Mouse (Mus musculus): ENCODE measurements around the gene Cdk2.
"Not testable (repeated sequence)": the region's sequence is repeated elsewhere in the genome, so short reads cannot be mapped to it uniquely, and the experiment has no call there.

The Cdk2 gene

GRCm38 (mm10) chr10:128704491-128705316, at the start of gene Cdk2:
TSS of gene Cdk2 (minus strand) at chr10:128705031.
- peak; percentile 75 for ATAC-seq (ENCODE audit: insufficient number of reproducible peaks, low FRiP score, low TSS enrichment)

GRCm38 (mm10) chr10:128748252-128748864, 43.5 kb upstream of the Cdk2 start:
- ATAC-seq (ENCODE audit: insufficient number of reproducible peaks, low FRiP score, low TSS enrichment) = peak; percentile 89

- ATAC-seq (ENCODE audit: insufficient number of reproducible peaks, low FRiP score, low TSS enrichment) = peak; percentile 38
These were observed 42.9 kb upstream of the Cdk2 start, which contains the start of gene Pym1 for GRCm38 (mm10) chr10:128747646-128748251. TSS of gene Pym1 (plus strand) at chr10:128747889.

GRCm38 (mm10) chr10:128746972-128747645, 42.3 kb upstream of the Cdk2 start:
- ATAC-seq (ENCODE audit: insufficient number of reproducible peaks, low FRiP score, low TSS enrichment) = no peak

- no peak for ATAC-seq (ENCODE audit: insufficient number of reproducible peaks, low FRiP score, low TSS enrichment)
These were observed 41.2 kb upstream of the Cdk2 start for GRCm38 (mm10) chr10:128745946-128746613.

- ATAC-seq (ENCODE audit: insufficient number of reproducible peaks, low FRiP score, low TSS enrichment) = no peak
These were observed 40.1 kb upstream of the Cdk2 start, which contains the start of gene Dgka for GRCm38 (mm10) chr10:128744680-128745601. TSS of gene Dgka (minus strand) at chr10:128744855.

GRCm38 (mm10) chr10:128744211-128744610, 39.4 kb upstream of the Cdk2 start:
- no peak for ATAC-seq (ENCODE audit: insufficient number of reproducible peaks, low FRiP score, low TSS enrichment)

- peak; percentile 50; the same call in 1 of the 2 replicates for ATAC-seq (ENCODE audit: insufficient number of reproducible peaks, low FRiP score, low TSS enrichment)
These were observed 39.0 kb upstream of the Cdk2 start for GRCm38 (mm10) chr10:128743791-128744191.

- no peak for ATAC-seq (ENCODE audit: insufficient number of reproducible peaks, low FRiP score, low TSS enrichment)
These were observed 38.4 kb upstream of the Cdk2 start for GRCm38 (mm10) chr10:128743235-128743634.

GRCm38 (mm10) chr10:128742616-128743015, 37.8 kb upstream of the Cdk2 start:
- no peak for ATAC-seq (ENCODE audit: insufficient number of reproducible peaks, low FRiP score, low TSS enrichment)

- no peak for ATAC-seq (ENCODE audit: insufficient number of reproducible peaks, low FRiP score, low TSS enrichment)
These were observed 35.5 kb upstream of the Cdk2 start for GRCm38 (mm10) chr10:128740296-128740695.

GRCm38 (mm10) chr10:128737435-128737834, 32.6 kb upstream of the Cdk2 start:
- ATAC-seq (ENCODE audit: insufficient number of reproducible peaks, low FRiP score, low TSS enrichment) = no peak

- no peak for ATAC-seq (ENCODE audit: insufficient number of reproducible peaks, low FRiP score, low TSS enrichment)
These were observed 27.2 kb upstream of the Cdk2 start for GRCm38 (mm10) chr10:128731992-128732391.

GRCm38 (mm10) chr10:128731002-128731433, 26.2 kb upstream of the Cdk2 start:
- ATAC-seq (ENCODE audit: insufficient number of reproducible peaks, low FRiP score, low TSS enrichment) = peak; percentile 64

GRCm38 (mm10) chr10:128728059-128728458, 23.2 kb upstream of the Cdk2 start:
- ATAC-seq (ENCODE audit: insufficient number of reproducible peaks, low FRiP score, low TSS enrichment) = no peak

GRCm38 (mm10) chr10:128725466-128725865, 20.6 kb upstream of the Cdk2 start:
- not testable (repeated sequence) for ATAC-seq (ENCODE audit: insufficient number of reproducible peaks, low FRiP score, low TSS enrichment)

GRCm38 (mm10) chr10:128715559-128716537, 11.0 kb upstream of the Cdk2 start:
- no peak for ATAC-seq (ENCODE audit: insufficient number of reproducible peaks, low FRiP score, low TSS enrichment)

- not testable (repeated sequence) for ATAC-seq (ENCODE audit: insufficient number of reproducible peaks, low FRiP score, low TSS enrichment)
These were observed 6.5 kb upstream of the Cdk2 start for GRCm38 (mm10) chr10:128711318-128711717.
